Mouse (Mus musculus): Measurements from ENCODE around the gene Zfp488.

Zfp488 gene

DNA sequence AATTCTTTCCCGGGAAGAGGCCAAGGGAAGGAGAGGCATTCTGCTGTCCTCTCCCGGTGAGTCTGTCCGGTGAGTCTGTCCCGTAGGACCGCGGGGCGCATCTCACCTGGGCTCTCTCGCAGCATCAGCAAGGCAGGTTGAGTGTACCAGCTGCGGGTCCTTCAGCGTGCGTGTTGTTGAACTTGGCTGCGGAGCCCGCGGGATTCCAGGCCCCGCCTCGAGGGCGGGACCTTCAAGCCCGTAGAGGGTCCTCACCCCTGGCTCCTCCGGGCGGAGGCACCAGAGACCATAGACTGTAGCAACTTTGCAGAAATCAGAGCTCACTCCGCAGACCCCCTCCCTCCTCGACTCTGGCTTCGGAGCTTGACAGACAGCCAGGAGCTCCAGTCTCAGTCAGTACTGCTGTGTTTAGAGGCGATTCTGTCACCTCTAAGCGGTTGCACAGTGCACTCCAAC, at the start of gene Zfp488:
TSS of gene Zfp488 (minus strand) at position 161 of the 456 bp plus-strand sequence.
- DNase-seq, result no peak

GRCm38 (mm10) chr14:34026710-34027109, 48.1 kb upstream of the Zfp488 start:
- no peak for DNase-seq

DNA sequence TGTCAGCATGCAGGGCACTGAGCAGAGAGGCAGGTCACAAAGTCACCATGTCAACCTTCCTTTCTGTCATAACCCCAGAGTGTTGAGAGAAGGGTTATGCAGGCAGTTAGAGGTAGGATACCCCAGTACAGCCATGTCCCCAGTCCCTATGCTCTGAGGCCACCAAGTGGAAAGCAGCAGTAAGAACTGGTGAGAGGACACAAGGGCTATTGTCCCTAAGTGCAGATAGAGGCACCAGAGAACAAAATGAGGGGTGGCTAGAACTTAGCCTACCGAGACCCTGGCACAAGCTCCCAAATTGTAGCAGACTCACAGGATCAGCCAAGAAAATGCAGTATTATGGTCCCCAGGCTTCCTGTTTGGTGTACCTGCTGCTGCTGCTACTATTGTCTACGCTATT, 38.4 kb upstream of the Zfp488 start:
- DNase-seq, result no peak

- DNase-seq, result no peak
Measured at GRCm38 (mm10) chr14:34016381-34016780, 37.8 kb upstream of the Zfp488 start, which contains the start of gene Gm5460. TSS of gene Gm5460 (plus strand) at chr14:34016758.

- no peak for DNase-seq
Measured at GRCm38 (mm10) chr14:34015063-34015462, 36.5 kb upstream of the Zfp488 start, which contains the start of gene Gm30083. TSS of gene Gm30083 (minus strand) at chr14:34015182.

GRCm38 (mm10) chr14:34002358-34002757, 23.8 kb upstream of the Zfp488 start:
- DNase-seq, result no peak

DNA sequence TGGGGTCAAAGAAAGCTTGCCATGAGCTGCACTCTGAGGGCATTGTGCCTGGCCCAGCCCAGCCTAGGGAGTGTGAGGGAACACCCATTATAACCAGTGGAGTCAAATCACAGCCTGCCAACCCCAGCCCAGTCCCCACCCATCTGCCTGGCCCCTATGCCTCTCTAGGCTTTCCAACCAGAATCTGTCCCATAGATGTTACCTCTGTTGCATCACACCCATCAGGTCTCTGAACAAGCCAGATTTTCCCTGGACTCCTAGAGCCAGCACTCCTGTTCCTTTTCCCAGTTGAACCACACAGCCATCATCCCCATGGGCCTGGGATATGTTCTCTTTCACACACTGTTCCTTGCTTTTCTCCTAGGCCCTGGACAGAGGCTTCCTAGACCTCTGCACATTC, 22.9 kb upstream of the Zfp488 start:
- DNase-seq, result no peak

DNA sequence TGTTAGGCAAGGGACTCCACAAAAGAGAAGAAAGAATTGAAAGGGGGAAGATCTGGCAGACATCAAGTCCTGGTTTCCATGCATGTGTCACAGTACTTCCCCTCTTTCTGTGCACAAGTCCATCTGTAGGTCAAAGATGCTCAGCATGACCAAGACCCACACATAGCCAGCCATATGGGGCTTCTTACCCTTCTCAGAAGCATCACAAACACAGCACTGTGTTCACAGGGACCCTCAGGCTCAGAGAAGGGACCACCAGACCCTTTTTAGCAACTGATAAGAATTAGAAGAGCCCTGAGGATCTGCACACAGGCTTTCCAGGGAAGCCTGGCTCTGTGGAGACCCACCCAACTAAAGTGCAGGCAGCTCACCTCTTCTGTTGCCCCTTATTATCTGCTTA, 21.5 kb upstream of the Zfp488 start:
- DNase-seq, result no peak

GRCm38 (mm10) chr14:33997427-33997826, 18.9 kb upstream of the Zfp488 start:
- DNase-seq, result no peak

DNA sequence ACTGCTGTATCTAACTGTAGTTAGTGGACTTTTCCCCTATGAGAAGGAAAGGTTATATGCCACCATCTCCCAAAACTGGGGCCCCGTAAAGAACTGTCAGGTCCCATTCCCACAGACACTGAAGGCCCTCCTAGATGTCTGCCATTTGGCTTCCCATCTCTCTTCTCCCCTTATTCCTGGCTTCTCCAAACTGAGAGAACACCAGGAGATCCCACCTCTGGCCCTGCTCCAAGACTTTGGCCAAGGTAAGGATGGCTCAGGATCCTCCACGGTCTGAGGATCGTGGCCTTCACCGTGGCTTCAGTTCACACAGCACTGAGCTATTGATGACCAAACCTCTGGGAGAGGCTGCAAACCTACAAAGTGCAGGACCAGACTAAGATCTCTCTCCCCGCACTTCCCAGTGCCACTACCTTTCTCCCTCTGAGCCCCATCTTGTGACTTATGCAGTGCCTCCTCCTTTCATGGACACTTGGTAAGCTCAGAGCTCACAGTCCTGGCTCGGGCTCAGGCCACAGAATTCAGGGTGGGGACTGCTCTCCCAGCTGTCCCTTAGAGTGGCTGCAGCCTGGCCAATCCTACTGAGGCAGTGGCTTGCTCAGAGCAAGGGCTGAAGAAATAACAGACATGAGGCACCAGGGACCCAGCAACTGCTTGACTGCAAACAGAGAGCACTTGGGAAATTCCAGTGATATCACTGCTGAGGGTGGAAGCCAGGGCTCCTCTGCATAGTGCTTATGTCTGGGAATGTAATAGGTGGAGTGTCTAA, 15.1 kb upstream of the Zfp488 start:
- no peak for DNase-seq

- no peak for DNase-seq
Measured at GRCm38 (mm10) chr14:33993051-33993450, 14.5 kb upstream of the Zfp488 start.

GRCm38 (mm10) chr14:33991971-33992370, 13.4 kb upstream of the Zfp488 start:
- DNase-seq, result no peak

GRCm38 (mm10) chr14:33989201-33989600, 10.6 kb upstream of the Zfp488 start:
- no peak for DNase-seq

GRCm38 (mm10) chr14:33977748-33978147, 816 bp downstream of the Zfp488 start:
- DNase-seq, result no peak

GRCm38 (mm10) chr14:33974752-33975151, 3.8 kb downstream of the Zfp488 start:
- DNase-seq, result no peak

DNA sequence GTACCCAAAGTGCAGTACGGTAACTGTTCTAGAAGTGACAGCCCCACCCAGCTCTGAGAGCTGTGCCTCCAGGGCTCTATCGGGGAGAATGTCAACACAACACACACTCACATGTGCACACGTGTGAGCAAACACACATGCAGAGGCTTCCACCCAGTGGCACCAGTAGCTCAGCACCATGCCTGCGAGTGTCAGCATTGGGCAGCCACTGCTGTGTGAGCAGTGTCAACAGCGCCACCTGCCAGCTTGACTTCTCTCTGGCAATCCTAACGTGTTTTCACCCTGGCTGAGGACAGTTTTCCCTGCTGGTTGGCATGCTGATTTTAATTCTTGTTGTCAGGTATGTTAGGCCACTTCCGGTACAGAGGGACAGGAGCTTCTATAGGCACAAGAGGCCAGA, 5.9 kb downstream of the Zfp488 start:
- DNase-seq, result no peak

DNA sequence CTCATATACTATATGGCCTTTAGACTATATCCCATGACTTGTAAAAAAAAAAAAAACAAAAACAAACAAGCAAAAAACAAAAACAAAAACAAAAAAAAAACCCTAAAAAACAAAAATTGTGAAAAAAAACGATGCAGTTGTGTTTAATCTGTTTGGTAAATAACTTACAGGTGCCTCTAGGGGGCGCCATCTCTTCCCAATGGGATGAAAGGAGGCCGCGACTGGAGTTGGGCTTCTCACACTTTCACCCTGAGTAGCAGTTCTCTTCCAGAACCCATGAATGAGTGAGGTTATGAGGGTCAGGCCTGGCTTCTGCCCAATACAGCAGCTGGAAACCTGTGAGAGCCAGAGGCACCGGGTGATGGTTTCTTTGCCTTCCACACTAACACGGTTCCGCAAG, 12.9 kb downstream of the Zfp488 start:
- no peak for DNase-seq

- peak in 1 of 2 experiments; percentile 20 for DNase-seq
Measured at GRCm38 (mm10) chr14:33959341-33959740, 19.2 kb downstream of the Zfp488 start.

GRCm38 (mm10) chr14:33958841-33959240, 19.7 kb downstream of the Zfp488 start:
- DNase-seq, result no peak

DNA sequence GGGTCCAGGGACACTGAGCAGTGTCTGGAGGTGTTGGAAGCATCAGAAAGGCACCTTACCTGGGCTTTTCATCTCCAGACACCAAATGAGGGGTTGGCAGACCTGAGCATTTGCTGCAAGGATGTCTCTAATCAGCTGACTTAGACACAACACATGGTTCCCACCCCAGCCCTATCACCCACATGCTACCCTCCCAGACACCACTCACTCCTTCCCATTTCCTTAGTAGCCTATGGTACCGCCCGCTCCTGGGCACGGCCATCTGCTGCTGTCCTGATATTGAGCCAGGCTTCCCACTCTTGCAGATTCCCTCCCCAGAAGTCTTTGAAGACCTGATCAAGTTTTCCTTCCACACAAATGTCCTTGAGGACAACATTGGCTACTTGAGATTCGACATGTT, 20.4 kb downstream of the Zfp488 start:
- no peak for DNase-seq

DNA sequence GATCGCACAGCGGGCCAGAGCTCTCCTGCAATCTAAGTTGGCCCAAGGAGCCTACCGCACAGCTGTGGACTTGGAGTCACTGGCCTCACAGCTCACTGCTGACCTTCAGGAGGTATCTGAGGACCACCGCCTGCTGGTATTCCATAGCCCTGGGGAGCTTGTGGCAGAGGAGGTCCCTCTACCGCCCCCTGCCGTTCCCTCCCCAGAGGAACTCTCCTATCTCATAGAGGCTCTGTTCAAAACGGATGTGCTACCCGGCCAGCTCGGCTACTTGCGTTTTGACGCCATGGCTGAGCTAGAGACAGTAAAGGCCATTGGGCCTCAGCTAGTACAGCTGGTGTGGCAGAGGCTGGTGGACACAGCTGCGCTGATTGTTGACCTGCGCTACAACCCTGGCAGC, 22.5 kb downstream of the Zfp488 start:
- DNase-seq, result no peak

DNA sequence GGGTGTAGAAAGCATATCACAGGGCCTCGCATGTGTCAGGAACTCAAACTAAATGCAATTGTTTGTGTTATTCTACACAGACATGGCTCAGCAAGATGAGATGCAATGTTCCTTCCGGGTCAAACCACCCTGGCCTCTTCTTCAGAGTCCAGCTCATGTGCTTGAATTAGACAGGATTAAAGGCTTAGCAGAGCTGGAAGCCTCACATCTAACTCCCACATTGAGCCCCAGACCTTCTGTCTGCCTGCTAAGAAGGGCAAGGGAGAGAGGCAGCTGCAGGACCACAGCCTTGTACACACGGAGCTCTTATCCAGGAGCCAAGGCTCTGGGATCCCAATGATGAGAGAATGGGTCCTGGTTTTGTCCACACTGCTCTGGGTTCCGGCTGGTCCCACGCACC, 24.8 kb downstream of the Zfp488 start, which contains the start of gene Rbp3:
TSS of gene Rbp3 (plus strand) at position 243 of the 400 bp plus-strand sequence.
- no peak for DNase-seq

DNA sequence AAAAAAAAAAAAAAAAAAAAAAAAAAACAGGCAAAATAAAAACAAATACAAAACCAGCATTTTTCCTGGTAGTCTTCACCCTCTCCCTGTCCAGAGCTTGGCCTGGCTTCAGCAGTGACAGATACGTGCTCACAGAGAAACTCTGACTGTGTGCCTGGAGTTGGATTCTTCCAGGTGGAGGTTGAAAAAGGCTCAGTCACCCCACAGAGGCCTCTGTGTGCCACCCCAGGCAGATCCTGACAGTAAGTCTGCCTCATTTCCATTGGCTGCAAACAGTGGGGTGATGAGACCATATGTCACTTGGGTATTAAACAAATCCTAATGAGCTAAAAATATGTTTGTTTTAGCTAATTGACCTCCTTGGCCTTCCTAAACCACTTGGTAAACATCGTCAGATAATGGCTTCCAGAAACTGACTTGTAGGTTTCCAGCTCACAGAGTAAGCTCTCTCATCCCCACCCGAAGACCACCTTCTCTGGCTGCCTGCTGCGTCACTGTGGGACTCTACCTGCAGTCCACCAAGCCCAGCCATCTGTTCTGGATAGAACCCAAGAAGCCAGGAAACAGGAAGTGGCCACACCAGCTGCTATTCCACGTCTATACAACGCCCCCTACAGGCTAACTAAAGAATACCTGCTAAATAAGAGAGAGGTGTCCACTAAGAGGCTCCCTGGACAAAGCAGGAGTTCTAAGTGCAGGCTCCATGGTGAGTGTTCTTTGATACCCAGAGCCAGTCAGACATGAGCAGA, 26.2 kb downstream of the Zfp488 start:
- no peak for DNase-seq

GRCm38 (mm10) chr14:33946125-33946524, 32.4 kb downstream of the Zfp488 start:
- DNase-seq, result no peak
